Mouse (Mus musculus) heart, postnatal 0 days (tissue): ENCODE measurements at regions not wholly inside any gene's neighbourhood (a gene's known extent, or its start where the extent isn't known, plus 50 kb on each side); places are given as distances from the start of the nearest gene placed in this dataset.

Experiments
- CTCF ChIP-seq: IDR thresholded peaks from 2 replicates; pipeline ENCODE4 v1.5.1; 2016; ENCODE audit warnings: antibody characterized with exemption, control low read depth, low read depth
- EP300 ChIP-seq: IDR thresholded peaks from 2 replicates; pipeline ENCODE4 v1.6.1; 2016; ENCODE audit warnings: antibody characterized with exemption, low read depth

DNA sequence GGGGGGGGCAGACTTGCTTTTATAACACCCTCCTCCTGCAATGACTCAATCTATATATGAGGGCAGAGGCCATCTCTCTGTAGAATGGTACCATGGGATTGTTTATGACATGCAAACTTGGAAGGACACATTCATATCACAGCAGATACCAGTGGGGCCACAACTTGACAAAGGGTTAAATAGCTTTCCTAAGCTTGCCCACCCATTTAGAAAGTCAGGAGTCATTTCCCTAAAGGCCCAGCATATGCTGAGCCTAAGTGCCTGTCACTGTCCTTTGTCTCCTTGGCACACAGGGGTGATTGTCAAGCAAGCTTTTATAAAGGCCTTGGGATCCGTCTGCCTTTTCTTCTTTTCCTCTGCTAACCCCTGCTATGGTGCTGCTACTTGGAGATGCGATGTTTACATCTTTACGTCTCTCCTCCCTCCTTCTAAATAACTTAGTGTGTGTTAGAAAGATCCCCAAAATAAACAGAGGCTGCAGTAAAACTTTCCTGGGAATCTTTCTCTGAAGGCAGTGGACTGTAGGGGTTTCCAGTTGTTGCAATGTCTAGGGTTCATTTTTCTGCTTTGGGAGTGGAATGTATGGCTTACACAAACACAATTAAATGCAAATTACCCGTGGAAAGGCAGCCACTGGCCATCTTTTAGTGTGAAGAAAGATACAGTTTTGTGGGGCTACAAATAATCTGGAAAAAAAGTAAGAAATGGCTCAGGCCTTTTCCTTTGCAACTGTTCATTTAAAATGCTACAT lies 161.5 kb upstream of the Bmper start:
- TF ChIP-seq CTCF, result no peak
- no peak for TF ChIP-seq EP300
